Mouse (Mus musculus) liver, embryonic 14.5 days (tissue): Measurements from ENCODE around the gene Rin2.

Source experiments
- CTCF ChIP-seq: IDR thresholded peaks from 2 replicates; pipeline ENCODE4 v1.5.1; 2016; ENCODE audit warnings: antibody characterized with exemption, low read depth, control low read depth
- EP300 ChIP-seq: IDR thresholded peaks from 2 replicates; pipeline ENCODE4 v1.6.1; 2016; ENCODE audit warnings: antibody characterized with exemption, low read depth

DNA sequence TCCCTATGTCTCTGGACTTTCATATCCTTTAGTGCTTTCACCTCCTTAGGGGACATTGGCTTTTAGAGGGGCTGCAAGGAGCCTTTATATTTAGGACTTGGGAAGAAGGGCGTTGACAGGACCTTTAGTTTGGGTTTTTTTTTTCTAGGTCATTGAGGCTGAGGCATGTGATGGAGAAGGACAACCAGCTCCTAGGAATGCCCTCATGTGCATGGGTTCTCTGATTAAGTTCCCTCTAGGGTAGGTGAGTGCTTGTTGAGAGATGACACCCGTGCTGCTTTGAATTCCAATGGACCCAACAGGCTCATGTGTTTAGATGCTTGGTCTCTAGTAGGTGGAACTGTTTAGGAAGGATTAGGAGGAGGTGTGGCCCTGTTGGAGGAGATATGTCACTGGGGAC, 1.9 kb downstream of the Rin2 start:
- TF ChIP-seq CTCF, result no peak
- no peak for TF ChIP-seq EP300
